Mouse (Mus musculus): Measurements from ENCODE around the gene Gm20503. TPM values are rescaled to one million over a fixed set of nuclear protein-coding genes. Genes with fewer than 3 reads are reported as not detected.
A peak's percentile ranks its signal among the peaks of the same experiment; 100 is the strongest.

The Gm20503 gene
- 0.10 TPM in 1 of 2 replicates, not detected in the other for polyA plus RNA-seq (2012; rRNA removed)

DNA sequence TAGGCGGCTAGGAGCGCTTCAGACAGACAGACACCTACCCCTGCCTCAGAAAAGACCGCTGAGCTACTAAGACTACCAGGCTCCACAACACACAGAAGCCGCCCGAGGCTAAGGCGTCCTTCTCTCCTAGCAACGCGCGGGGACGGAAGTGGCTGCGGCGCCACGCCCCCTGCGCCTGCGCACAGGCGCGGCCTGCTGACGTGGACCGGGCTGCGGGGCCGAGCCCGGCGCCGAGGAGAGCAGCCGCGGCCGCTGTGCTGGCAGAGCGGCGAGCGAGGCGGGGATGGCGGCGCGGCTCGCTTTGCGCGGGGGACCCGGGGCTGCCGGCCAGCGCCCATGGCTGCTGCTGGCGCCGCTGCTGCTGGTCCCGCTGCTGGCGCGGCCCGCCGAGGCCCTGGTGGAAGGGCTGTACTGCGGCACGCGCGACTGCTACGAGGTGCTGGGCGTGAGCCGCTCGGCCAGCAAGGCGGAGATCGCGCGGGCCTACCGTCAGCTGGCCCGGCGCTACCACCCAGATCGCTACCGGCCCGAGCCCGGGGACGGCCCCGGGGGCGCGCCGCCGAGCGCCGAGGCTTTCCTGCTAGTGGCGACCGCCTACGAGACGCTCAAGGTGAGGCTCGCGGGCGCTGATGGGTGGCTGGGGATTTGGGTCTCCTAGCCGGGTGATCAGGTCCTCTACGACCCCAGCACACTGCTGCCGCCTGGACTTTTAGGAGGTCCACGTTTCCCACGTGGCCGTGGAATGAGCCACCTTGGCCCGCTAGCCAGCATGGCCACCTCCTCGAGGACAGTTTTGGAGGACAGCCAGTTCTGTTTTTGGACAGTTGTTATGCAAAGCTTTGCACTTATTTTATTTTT lies at the start of gene Gm20503:
Gene Gm20503 (plus strand): TSS at position 263 of the 858 bp plus-strand sequence.
- peak; percentile 79 to 91 for DNase-seq (ENCODE audit: extremely low spot score in 1 of 2, low spot score in 1 of 2)

GRCm38 (mm10) chr4:58961719-58962118 lies 41.3 kb upstream of the Gm20503 start:
- DNase-seq (ENCODE audit: extremely low spot score in 1 of 2, low spot score in 1 of 2), result no peak

DNA sequence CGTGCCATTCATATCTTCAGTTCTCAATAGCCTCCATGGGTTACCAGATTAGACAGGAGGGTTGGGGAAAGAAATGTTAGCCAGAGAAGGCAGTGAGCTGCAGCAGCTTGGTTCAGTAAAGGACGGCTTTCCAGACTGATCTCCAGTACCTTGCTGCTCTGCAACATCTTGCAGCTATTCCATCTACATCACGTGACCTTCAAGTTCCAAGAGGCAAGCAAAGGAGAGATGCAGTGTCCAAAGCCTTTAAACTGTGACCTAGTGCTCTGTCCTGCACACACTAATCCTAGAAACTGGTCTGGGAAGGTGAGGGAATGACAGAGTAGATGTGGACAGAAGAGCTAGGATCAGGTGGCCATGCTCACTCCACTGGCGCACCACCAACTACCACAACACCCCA lies 39.7 kb upstream of the Gm20503 start:
- no peak for DNase-seq (ENCODE audit: extremely low spot score in 1 of 2, low spot score in 1 of 2)

- DNase-seq (ENCODE audit: extremely low spot score in 1 of 2, low spot score in 1 of 2), result no peak
Observed at GRCm38 (mm10) chr4:58965136-58965535, 37.9 kb upstream of the Gm20503 start.

- no peak for DNase-seq (ENCODE audit: extremely low spot score in 1 of 2, low spot score in 1 of 2)
Observed at GRCm38 (mm10) chr4:58970678-58971077, 32.3 kb upstream of the Gm20503 start.

DNA sequence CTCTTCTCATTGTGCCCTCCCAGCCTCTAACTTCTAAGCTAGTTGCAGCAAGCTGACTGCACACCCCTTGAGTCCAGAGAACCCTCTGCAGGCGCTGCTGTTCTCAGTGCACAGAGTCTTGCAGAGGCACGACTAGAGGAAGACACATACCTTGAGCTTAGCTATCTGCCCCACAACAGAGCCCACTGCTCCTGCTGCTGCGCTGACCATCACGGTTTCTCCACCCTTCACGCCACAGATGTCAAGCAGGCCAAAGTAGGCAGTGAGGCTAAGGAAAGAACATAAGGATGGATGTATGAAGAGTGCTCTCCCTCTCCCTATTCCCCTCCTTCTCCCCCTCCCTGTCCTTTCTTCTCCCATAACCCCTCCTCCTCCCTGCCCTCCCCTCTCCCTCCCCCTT lies 27.3 kb upstream of the Gm20503 start:
- no peak for DNase-seq (ENCODE audit: extremely low spot score in 1 of 2, low spot score in 1 of 2)

DNA sequence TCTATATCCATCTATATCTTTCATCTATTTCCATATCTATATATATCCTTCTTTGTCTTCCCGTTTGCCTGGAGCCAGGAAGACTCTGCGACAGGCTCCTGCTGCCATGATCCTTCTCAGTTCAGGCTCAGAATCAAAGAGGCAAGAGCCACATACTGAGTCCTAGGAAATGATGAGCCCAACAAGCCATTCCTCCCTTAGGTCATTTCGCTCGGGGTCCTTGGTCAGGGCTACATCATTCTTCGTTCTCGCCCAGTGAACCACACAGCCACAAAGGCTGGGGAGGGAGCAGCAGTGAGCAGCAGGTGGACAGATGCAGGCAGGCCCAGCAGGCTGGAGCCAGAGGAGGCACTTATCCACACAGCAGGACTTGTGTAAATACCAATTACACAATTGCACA lies 21.6 kb upstream of the Gm20503 start:
- DNase-seq (ENCODE audit: extremely low spot score in 1 of 2, low spot score in 1 of 2), result no peak

DNA sequence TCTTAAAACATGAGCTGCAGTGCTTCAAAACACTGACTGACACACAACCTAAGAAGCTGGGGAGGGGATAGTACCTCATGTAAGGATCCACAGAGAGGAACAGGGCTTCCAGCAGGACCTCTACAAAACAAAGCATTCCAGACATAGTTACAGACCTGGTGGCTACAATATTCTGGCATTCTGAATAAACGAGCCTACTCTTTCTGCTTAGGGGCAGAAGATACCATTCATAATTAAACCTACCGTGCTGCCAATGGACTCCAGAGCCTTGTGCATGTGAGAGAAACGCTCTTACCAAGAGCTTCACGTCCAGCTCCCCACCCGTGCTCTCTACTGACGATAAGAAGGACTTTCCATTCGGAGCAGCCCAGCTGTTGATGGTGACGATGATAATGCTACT lies 20.2 kb upstream of the Gm20503 start:
- no peak for DNase-seq (ENCODE audit: extremely low spot score in 1 of 2, low spot score in 1 of 2)

- peak; percentile 29 to 88 for DNase-seq (ENCODE audit: extremely low spot score in 1 of 2, low spot score in 1 of 2)
Observed at GRCm38 (mm10) chr4:58985157-58985648, 17.8 kb upstream of the Gm20503 start.

- DNase-seq (ENCODE audit: extremely low spot score in 1 of 2, low spot score in 1 of 2), result peak; percentile 24 to 87
Observed at GRCm38 (mm10) chr4:58986540-58987190, 16.3 kb upstream of the Gm20503 start, which contains the start of gene Ptgr1. Gene Ptgr1, minus strand, starts transcription at chr4:58987119.

- DNase-seq (ENCODE audit: extremely low spot score in 1 of 2, low spot score in 1 of 2), result no peak
Observed at GRCm38 (mm10) chr4:58989303-58989898, 13.6 kb upstream of the Gm20503 start.

DNA sequence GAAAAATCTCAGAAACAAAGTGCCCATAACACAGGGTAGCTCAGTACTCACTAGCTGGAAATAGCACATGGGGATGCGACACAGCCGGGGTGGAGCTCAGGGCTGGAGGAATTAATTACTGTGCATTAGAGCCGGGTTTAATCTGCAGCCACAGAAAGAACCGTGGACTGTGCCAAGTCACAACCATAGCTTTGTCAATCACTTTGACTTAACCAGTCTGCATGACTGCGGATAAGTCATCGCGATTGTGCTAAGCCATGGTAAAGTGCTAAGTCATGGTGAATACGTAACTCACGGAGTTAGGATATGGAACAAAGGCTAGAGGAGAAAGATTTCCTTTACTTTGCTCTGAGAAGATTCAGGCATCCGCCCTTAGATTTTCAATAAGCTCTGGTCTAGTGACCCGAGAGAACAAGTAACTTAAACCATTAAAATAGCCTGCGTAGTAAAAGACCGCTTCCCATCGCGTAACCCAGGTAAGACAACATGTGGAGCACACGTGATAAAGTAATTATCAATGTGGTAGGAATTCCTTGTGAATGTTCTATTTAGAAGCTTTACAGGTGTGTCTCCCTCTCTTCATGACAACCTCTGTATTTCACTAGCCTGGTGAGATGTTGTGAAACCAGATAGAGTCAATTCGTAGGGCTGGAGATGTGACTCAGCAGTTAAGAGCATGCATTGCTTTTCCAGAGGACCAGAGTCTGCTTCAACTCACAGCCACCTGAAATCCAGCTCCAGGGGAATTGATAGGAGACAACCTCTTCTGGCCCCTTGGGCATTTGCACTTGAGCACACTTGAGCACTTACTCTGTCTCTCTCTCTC lies 12.2 kb upstream of the Gm20503 start:
- no peak for DNase-seq (ENCODE audit: extremely low spot score in 1 of 2, low spot score in 1 of 2)

GRCm38 (mm10) chr4:58992195-58992594 lies 10.8 kb upstream of the Gm20503 start:
- no peak for DNase-seq (ENCODE audit: extremely low spot score in 1 of 2, low spot score in 1 of 2)

DNA sequence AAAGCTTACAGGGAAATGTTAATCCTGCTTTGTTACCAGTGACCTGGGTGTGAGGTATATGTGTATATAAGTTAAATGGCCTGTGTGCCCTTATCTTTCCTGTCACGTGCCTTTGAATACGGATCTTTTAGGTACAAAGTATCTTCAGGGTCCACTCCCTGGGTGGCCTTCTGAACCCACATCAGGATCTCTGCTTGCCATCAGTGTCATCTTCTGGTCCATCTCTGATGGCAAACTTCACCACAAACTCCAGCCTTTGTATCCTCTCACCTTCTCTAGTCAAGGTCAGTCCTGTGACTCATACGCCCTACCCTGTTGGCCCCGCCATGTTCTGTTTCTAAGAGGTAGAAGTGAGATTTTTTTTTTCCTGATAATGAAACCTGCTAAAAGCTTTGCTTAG lies 8.2 kb upstream of the Gm20503 start, which contains the start of gene Dnajc25:
Gene Dnajc25 (plus strand): TSS at position 301 of the 400 bp plus-strand sequence.
- no peak for DNase-seq (ENCODE audit: extremely low spot score in 1 of 2, low spot score in 1 of 2)

DNA sequence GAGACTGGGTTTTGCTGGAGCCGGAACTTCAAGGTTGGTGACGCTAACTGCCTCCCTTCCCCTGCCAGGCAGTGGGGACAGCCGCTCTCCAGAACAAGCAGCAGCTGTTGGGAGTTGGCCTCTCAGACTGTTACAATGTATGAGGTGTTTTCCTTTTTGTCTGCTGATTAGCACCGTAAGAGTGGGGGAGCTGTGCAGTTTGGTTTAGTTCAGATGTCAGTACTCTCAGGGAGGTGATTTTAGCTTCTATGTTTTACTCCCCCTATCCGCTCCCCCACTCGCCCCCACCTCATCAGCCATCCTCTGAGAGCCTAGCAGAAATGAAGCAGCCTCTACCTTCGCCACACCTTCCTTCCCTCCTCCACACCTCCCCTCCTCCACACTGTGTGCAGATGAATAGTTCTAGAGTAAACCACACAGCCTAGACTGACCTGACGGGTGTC lies 7.7 kb upstream of the Gm20503 start:
- no peak for DNase-seq (ENCODE audit: extremely low spot score in 1 of 2, low spot score in 1 of 2)

DNA sequence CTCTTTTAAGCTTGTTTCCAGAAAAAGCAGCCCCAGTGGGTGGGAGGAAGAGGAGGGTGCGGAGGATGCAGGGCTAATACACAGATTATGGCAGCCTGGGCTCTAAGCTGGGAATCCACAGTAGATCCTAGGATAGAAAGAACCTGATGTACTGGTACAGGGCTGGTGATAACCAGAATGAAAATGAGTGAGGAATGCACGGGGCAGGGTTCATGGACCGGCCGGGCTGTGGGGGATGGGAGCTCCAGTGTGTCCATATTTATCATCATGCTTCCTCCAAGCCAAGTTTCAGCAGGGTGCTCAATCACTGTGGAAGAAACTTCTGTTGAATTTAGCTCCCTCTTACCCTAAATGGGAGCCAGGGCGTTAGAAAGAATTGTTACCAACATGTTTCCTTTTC lies 5.9 kb upstream of the Gm20503 start:
- no peak for DNase-seq (ENCODE audit: extremely low spot score in 1 of 2, low spot score in 1 of 2)

DNA sequence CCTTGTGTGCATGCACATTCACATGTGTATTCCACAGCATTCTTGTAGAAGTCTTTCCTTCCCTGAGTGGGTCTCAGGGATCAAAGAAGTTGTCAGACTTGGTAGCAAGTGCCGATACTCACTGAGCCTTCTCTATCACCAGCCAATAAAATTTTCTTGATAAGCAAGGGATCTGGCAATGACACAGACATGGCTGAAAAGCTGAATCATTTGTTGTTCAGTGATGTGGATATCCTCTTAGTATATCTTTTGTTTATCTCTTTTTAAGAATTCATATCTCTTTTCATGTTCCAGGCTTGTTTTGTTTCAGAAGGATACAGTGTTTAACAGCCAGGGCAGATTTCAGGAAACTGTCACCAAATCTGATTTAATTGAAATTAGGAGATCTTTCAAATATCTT lies 4.3 kb upstream of the Gm20503 start:
- DNase-seq (ENCODE audit: extremely low spot score in 1 of 2, low spot score in 1 of 2), result no peak

GRCm38 (mm10) chr4:58999686-59000085 lies 3.3 kb upstream of the Gm20503 start:
- DNase-seq (ENCODE audit: extremely low spot score in 1 of 2, low spot score in 1 of 2), result peak; percentile 44 to 91

DNA sequence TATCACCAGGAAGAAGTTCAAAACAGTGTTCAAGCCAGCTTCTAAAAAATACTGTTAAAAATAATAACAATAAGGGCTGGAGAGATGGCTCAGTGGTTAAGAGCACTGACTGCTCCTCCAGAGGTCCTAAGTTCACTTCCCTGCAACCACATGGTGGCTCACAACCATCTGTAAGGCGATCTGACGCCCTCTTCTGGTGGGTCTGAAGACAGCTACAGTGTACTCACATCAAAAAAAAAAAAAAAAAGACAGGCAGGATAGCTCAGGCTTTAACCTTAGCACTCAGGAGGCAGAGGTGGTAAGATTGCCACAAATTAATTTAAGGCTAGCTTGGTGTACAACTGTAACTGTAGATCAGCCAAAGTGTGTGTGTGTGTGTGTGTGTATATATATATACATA lies 2.4 kb upstream of the Gm20503 start:
- no peak for DNase-seq (ENCODE audit: extremely low spot score in 1 of 2, low spot score in 1 of 2)

GRCm38 (mm10) chr4:59003806-59004200 lies 793 bp downstream of the Gm20503 start:
- no peak for DNase-seq (ENCODE audit: extremely low spot score in 1 of 2, low spot score in 1 of 2)

Measured in frontal cortex, adult 2 months (tissue).